Comparison of ENCODE assay signal across 13 mouse cellular contexts in the genomic region with DNA sequence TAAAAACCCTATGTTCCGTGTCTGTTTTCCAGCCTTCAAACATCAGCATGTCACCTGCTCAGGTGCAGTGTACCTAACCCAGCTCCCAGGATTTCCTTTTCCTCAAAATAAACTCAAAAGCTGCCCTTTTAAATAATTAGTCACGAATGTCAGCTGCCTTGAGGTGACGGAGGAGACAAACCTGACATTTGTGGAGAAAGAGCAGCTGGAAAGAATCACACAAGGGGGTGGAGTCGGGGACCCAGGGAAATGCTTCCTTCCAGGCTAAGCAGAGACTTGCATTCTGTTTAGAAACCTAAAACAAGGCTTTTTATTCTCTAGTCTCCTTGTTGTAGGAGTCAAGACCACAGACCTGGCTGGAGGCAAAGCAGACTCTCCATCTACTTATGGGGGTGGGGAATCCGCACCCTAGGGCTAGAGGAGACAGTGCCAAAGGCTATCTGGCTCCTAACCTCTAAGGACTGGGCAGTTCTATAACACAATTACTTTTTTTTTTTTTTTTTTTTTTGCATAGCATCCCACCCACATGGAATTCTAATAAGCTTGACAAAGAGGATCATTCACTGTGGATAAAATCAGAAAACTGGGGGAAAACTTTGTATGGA. TPM values are rescaled to one million over a fixed set of nuclear protein-coding genes. Genes with fewer than 3 reads are reported as not detected.
DNase-seq lines count a peak whose midpoint lies in the region; ATAC-seq lines count a peak whose summit lies in the region.
"Had no signal": no experiment of that assay in that cellular context is flagged by ENCODE, and none has a peak within 500 bp of the region (broad histone marks: within the 10 kb centered on the region; RNA-seq: fewer than 3 reads in every experiment).

No protein-coding gene starts in this region.

- 55% methylated on average over 5 of the region's 5 CpGs for WGBS in hindbrain, embryonic 12.5 days
- WGBS in hindbrain, embryonic 16.5 days: 66% methylated on average over 5 of the region's 5 CpGs
- 16% methylated on average over 5 of the region's 5 CpGs for WGBS in embryonic facial prominence, embryonic 13.5 days
- WGBS in limb, embryonic 12.5 days: 18% methylated on average over 5 of the region's 5 CpGs

- H3K4me2 ChIP-seq in hindbrain, embryonic 12.5 days (replicated peaks): no peak overlapping the region
- no peak overlapping the region for H3K4me2 ChIP-seq in hindbrain, embryonic 16.5 days (ENCODE audit: low read length)
- no peak overlapping the region for H3K4me2 ChIP-seq in embryonic facial prominence, embryonic 13.5 days
- peak overlapping the region; percentile 10; the same call in 1 of the 2 replicates for H3K4me2 ChIP-seq in limb, embryonic 12.5 days
- H3K4me2 ChIP-seq: liver, embryonic 15.5 days had no signal

- H3K4me3 ChIP-seq in hindbrain, embryonic 12.5 days: no peak overlapping the region
- no peak overlapping the region for H3K4me3 ChIP-seq in hindbrain, embryonic 16.5 days (ENCODE audit: low read length)
- H3K4me3 ChIP-seq in embryonic facial prominence, embryonic 13.5 days: no peak overlapping the region
- H3K4me3 ChIP-seq in limb, embryonic 12.5 days (replicated peaks): no peak overlapping the region
- H3K4me3 ChIP-seq: liver, embryonic 15.5 days had no signal

- peaks cover 4% of the 10 kb centered on the region; the same call in 1 of the 2 replicates for H3K36me3 ChIP-seq in hindbrain, embryonic 12.5 days
- H3K36me3 ChIP-seq in hindbrain, embryonic 16.5 days (ENCODE audit: control insufficient read depth, insufficient read depth, low read length): no peaks in the 10 kb centered on the region
- no peaks in the 10 kb centered on the region for H3K36me3 ChIP-seq in embryonic facial prominence, embryonic 13.5 days
- H3K36me3 ChIP-seq in limb, embryonic 12.5 days: no peaks in the 10 kb centered on the region
- H3K36me3 ChIP-seq: liver, embryonic 15.5 days had no signal

- H3K9ac ChIP-seq in hindbrain, embryonic 12.5 days: no peak overlapping the region
- H3K9ac ChIP-seq in hindbrain, embryonic 16.5 days (ENCODE audit: low read depth, low read length): no peak overlapping the region
- H3K9ac ChIP-seq in embryonic facial prominence, embryonic 13.5 days: no peak overlapping the region
- no peak overlapping the region for H3K9ac ChIP-seq in limb, embryonic 12.5 days (replicated peaks)
- H3K9ac ChIP-seq: liver, embryonic 15.5 days had no signal

- no peaks in the 10 kb centered on the region for H3K9me3 ChIP-seq in hindbrain, embryonic 12.5 days (replicated peaks)
- no peaks in the 10 kb centered on the region for H3K9me3 ChIP-seq in hindbrain, embryonic 16.5 days (ENCODE audit: control insufficient read depth, low read length)
- H3K9me3 ChIP-seq in embryonic facial prominence, embryonic 13.5 days: no peaks in the 10 kb centered on the region
- H3K9me3 ChIP-seq in limb, embryonic 12.5 days: no peaks in the 10 kb centered on the region
- H3K9me3 ChIP-seq: liver, embryonic 15.5 days had no signal

- H3K27me3 ChIP-seq in hindbrain, embryonic 12.5 days: no peaks in the 10 kb centered on the region
- no peaks in the 10 kb centered on the region for H3K27me3 ChIP-seq in hindbrain, embryonic 16.5 days (replicated peaks; ENCODE audit: control insufficient read depth, insufficient read depth, low read length)
- no peaks in the 10 kb centered on the region for H3K27me3 ChIP-seq in embryonic facial prominence, embryonic 13.5 days
- no peaks in the 10 kb centered on the region for H3K27me3 ChIP-seq in limb, embryonic 12.5 days
- H3K27me3 ChIP-seq: CH12.LX; liver, embryonic 15.5 days; Patski had no signal

- peak; percentile 49 for DNase-seq in lung, postnatal 10 days
- DNase-seq in lung, postnatal 25 days (ENCODE audit: low spot score): no peak
- DNase-seq in spleen, postnatal 36 days (ENCODE audit: low spot score in 2 of 2): no peak
- no peak for DNase-seq in spleen, postnatal 14 days (ENCODE audit: low spot score in 2 of 2)
- DNase-seq: cerebellum, adult 18-20 months; right cerebral cortex, adult 18-20 months had no signal

- peaks cover 14% of the 10 kb centered on the region for H3K4me1 ChIP-seq in hindbrain, embryonic 12.5 days
- H3K4me1 ChIP-seq in hindbrain, embryonic 16.5 days (ENCODE audit: control insufficient read depth, insufficient read depth, low read depth, low read length): peaks cover 5% of the 10 kb centered on the region
- H3K4me1 ChIP-seq in embryonic facial prominence, embryonic 13.5 days: peaks cover 17% of the 10 kb centered on the region
- H3K4me1 ChIP-seq in limb, embryonic 12.5 days (replicated peaks): peaks cover 31% of the 10 kb centered on the region
- H3K4me1 ChIP-seq: liver, embryonic 15.5 days had no signal

- ATAC-seq in hindbrain, embryonic 12.5 days (ENCODE audit: low FRiP score): no peak
- no peak for ATAC-seq in hindbrain, embryonic 16.5 days
- ATAC-seq in embryonic facial prominence, embryonic 13.5 days (ENCODE audit: insufficient number of reproducible peaks, insufficient read depth, low FRiP score, low TSS enrichment, low read depth): no peak
- ATAC-seq in limb, embryonic 12.5 days (ENCODE audit: insufficient number of reproducible peaks, insufficient read depth, low FRiP score, low TSS enrichment, low read depth): peak; percentile 20; the same call in 1 of the 2 replicates
- ATAC-seq: Patski had no signal

- H3K27ac ChIP-seq in hindbrain, embryonic 12.5 days: peak overlapping the region; percentile 19; the same call in 1 of the 2 replicates
- H3K27ac ChIP-seq in hindbrain, embryonic 16.5 days (ENCODE audit: low read depth, low read length): no peak overlapping the region
- H3K27ac ChIP-seq in embryonic facial prominence, embryonic 13.5 days: peak overlapping the region; percentile 62; the same call in 1 of the 2 replicates
- peak overlapping the region; percentile 42 for H3K27ac ChIP-seq in limb, embryonic 12.5 days
- H3K27ac ChIP-seq: liver, embryonic 15.5 days had no signal

RNA-seq across cellular contexts. Expression of a gene that starts 29.9 kb away (rescaled TPM):
- polyA plus RNA-seq in hindbrain, embryonic 12.5 days (2016; fragmentation: Nextera tagmentation; extraction: Ambion mirVana): 55.1 and 57.0 TPM in 2 replicates
- polyA plus RNA-seq in hindbrain, embryonic 16.5 days (2015; fragmentation: Nextera tagmentation; extraction: Ambion mirVana): 25.1 and 30.3 TPM in 2 replicates
- polyA plus RNA-seq in embryonic facial prominence, embryonic 13.5 days (2015; fragmentation: Nextera tagmentation; extraction: Ambion mirVana): 13.4 and 16.9 TPM in 2 replicates
- 18.5 and 21.2 TPM in 2 replicates for polyA plus RNA-seq in limb, embryonic 12.5 days (2016; fragmentation: Nextera tagmentation; extraction: Ambion mirVana)
